Mouse (Mus musculus) retina, embryonic 14.5 days (tissue): ENCODE measurements around the gene Syt9.
"Not testable (repeated sequence)": the region's sequence is repeated elsewhere in the genome, so short reads cannot be mapped to it uniquely, and the experiment has no call there.

Experiments
- DNase-seq: peaks from one replicate; pipeline ENCODE4 v3.0.0-alpha.2; 2015; ENCODE audit warnings: low spot score

Syt9 gene

GRCm38 (mm10) chr7:107461699-107462440 lies 91.3 kb downstream of the Syt9 start:
- DNase-seq: no peak

- no peak for DNase-seq
Observed at GRCm38 (mm10) chr7:107462962-107463361, 92.4 kb downstream of the Syt9 start.

- DNase-seq: peak; percentile 40
Observed at GRCm38 (mm10) chr7:107465081-107465480, 94.6 kb downstream of the Syt9 start.

GRCm38 (mm10) chr7:107478979-107479965 lies 108.7 kb downstream of the Syt9 start:
- no peak for DNase-seq

GRCm38 (mm10) chr7:107485709-107486108 lies 115.2 kb downstream of the Syt9 start:
- not testable (repeated sequence) for DNase-seq

- DNase-seq: no peak
Observed at GRCm38 (mm10) chr7:107495428-107495827, 124.9 kb downstream of the Syt9 start.

GRCm38 (mm10) chr7:107496923-107497322 lies 126.4 kb downstream of the Syt9 start:
- no peak for DNase-seq

GRCm38 (mm10) chr7:107500641-107501040 lies 130.1 kb downstream of the Syt9 start:
- no peak for DNase-seq

GRCm38 (mm10) chr7:107504761-107505712 lies 134.5 kb downstream of the Syt9 start:
- no peak for DNase-seq

- no peak for DNase-seq
Observed at GRCm38 (mm10) chr7:107507920-107508319, 137.4 kb downstream of the Syt9 start.

- DNase-seq: no peak
Observed at GRCm38 (mm10) chr7:107509740-107510139, 139.2 kb downstream of the Syt9 start.

- DNase-seq: peak; percentile 36
Observed at GRCm38 (mm10) chr7:107516704-107517410, 146.3 kb downstream of the Syt9 start.

- DNase-seq: no peak
Observed at GRCm38 (mm10) chr7:107519256-107520025, 148.9 kb downstream of the Syt9 start.

GRCm38 (mm10) chr7:107521411-107521810 lies 150.9 kb downstream of the Syt9 start:
- DNase-seq: no peak

- peak; percentile 80 for DNase-seq
Observed at GRCm38 (mm10) chr7:107526299-107526698, 155.8 kb downstream of the Syt9 start.

- no peak for DNase-seq
Observed at GRCm38 (mm10) chr7:107528169-107528772, 157.7 kb downstream of the Syt9 start.

GRCm38 (mm10) chr7:107529364-107529763 lies 158.8 kb downstream of the Syt9 start:
- no peak for DNase-seq

- no peak for DNase-seq
Observed at GRCm38 (mm10) chr7:107535311-107535710, 164.8 kb downstream of the Syt9 start.

GRCm38 (mm10) chr7:107536516-107536915 lies 166.0 kb downstream of the Syt9 start:
- peak; percentile 23 for DNase-seq

- DNase-seq: no peak
Observed at GRCm38 (mm10) chr7:107540034-107540433, 169.5 kb downstream of the Syt9 start.
